Mouse (Mus musculus) liver, adult 2 months (tissue): ENCODE measurements around the gene S100a4.

Experiments used
- CTCF ChIP-seq: fragments of 200-500 bp; IDR thresholded peaks from 2 replicates; pipeline ENCODE4 v1.5.1; 2011; ENCODE audit warnings: low read depth, low read length, control low read depth
- POLR2A ChIP-seq: fragments of 200-500 bp; IDR thresholded peaks from 2 replicates; pipeline ENCODE4 v1.6.1; 2011; ENCODE audit warnings: low read length, control low read depth; ENCODE audit not compliant: insufficient read depth; ENCODE audit errors: extremely low read depth

DNA sequence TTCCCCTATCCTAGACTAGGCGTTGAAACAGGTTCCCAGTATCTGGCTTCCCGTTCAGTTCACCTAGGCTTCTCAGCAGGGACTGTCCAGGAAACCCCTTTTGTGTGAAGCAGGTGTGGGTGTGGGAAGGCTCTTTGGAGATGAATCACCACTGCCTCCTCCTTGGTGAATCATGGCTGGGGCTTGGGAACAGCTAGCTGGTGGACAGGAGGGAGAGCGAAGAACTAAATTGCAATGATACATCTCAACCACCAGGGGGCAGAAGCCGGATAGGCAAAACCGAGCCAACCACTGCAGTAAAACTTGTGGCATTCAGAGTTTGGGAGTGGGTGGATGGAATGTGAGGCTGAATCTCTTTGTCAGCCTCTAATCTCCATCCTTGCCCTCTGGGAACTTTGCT is 18.0 kb upstream of the S100a4 start:
- TF ChIP-seq CTCF, result peak; percentile 77
- no peak for TF ChIP-seq POLR2A
